Mouse (Mus musculus): Measurements from ENCODE around the gene Fat2. TPM values are rescaled to one million over a fixed set of nuclear protein-coding genes. Genes with fewer than 3 reads are reported as not detected.

Gene Fat2
- polyA plus RNA-seq, 1 experiment from 2014 or later: 0.23 TPM

DNA sequence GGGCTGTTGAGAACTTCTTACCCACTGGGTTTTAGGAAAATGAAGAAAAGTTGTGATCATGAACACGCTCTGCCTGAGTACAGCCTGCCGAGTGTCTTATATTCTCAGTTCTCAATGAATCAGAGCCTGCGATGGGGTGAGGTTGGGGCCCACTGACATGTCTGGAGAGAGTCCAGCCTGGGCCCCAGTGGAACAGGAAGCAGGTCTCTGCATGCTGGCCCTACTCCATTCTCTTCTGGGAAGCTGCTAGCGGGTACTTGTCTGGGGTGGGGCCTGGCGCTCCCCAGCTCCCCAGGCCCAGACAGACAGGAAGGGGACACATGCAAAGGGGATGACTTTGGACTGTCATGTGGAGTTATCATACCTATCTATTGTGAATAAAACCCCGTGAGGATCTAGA is 20.4 kb downstream of the Fat2 start:
- DNase-seq (ENCODE audit: low spot score) (no peak), ATAC-seq (ENCODE audit: low FRiP score) (no peak)
- H3K4me3 ChIP-seq (replicated peaks; ENCODE audit: low read length): no peak overlapping the region
- H3K9ac ChIP-seq: no peak overlapping the region
- no peak overlapping the region for H3K27ac ChIP-seq
- H3K36me3 ChIP-seq (replicated peaks; ENCODE audit: control insufficient read depth, insufficient read depth): no peaks in the 10 kb centered on the region
- H3K4me1 ChIP-seq (replicated peaks; ENCODE audit: control insufficient read depth, insufficient read depth, low read length): no peaks in the 10 kb centered on the region
- no peaks in the 10 kb centered on the region for H3K9me3 ChIP-seq (ENCODE audit: control insufficient read depth, low read length)
- WGBS: 88% methylated on average over 6 of the region's 6 CpGs
- no peak overlapping the region for H3K4me2 ChIP-seq (replicated peaks)
- H3K27me3 ChIP-seq (ENCODE audit: control insufficient read depth, insufficient read depth, low read length): no peaks in the 10 kb centered on the region

DNA sequence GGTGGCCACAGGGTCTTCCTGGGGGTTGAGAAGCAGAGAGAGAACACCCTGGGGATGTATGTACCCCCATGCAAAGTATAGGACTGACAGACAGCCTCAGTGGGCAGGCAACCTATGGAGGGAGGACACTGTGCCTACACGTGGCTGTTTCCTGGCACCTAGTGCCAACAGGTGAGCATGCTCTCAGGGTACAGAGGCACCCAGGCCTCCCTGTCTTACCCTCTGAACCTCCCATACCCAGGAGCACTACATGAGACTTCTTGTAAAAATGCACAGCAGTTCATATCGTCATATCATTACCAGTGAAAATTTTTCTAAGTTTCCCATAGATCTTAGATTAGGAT is 21.7 kb downstream of the Fat2 start:
- DNase-seq (ENCODE audit: low spot score) (no peak), ATAC-seq (ENCODE audit: low FRiP score) (no peak)
- Histone ChIP-seq H3K9ac (no peak overlapping the region), H3K27me3 (ENCODE audit: control insufficient read depth, insufficient read depth, low read length) (no peaks in the 10 kb centered on the region), H3K36me3 (replicated peaks; ENCODE audit: control insufficient read depth, insufficient read depth) (no peaks in the 10 kb centered on the region), H3K9me3 (ENCODE audit: control insufficient read depth, low read length) (no peaks in the 10 kb centered on the region), H3K4me1 (replicated peaks; ENCODE audit: control insufficient read depth, insufficient read depth, low read length) (no peaks in the 10 kb centered on the region), H3K4me2 (replicated peaks) (no peak overlapping the region), H3K27ac (no peak overlapping the region), H3K4me3 (replicated peaks; ENCODE audit: low read length) (no peak overlapping the region)
- 55% methylated on average over 2 of the region's 2 CpGs for WGBS

DNA sequence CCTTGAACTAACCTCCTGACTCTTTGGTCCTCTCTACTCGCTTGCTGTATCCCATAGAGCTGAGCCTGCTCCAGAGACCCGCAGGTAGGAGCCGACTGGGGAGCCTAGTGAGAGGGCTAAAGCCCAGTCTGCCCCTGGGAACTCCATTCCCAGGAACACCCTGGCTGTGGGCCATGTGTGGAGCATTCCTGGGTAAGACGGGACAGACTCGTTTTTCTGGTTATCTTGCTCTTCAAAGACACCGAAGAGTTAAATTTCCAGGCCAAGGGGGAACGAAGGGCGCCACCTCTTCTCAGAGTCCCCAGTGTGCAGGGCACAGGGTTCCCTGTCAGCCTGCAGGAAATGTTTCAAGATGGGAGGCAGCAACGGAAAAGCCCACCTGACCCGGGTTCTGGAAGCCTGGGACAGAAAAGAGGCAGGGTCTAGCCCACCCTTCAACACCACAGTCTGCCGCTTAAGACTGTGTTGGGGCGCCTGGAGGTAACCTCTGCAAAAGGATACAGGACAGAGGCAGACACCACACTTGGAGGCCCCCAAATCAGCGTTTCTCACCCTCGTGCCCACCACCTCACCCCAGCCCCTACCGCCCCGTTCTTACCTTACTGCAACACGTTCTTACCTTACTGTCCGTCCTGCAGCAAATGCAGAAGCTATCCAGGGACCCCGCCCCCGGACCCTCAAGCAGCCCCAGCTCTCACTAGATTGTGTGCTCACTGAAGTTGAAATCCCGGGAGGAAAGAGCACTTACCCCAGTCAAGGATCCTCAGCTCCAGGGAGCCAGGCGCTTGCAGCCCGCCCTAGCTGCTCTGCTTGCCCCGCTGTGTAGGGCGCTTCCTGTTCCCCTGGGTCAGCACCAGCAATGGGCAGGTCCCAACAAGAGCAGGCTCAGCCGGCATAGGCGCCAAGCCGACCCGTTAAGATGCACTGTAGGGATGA is 22.3 kb downstream of the Fat2 start:
- H3K4me3 ChIP-seq (replicated peaks; ENCODE audit: low read length): no peak overlapping the region
- no peaks in the 10 kb centered on the region for H3K36me3 ChIP-seq (replicated peaks; ENCODE audit: control insufficient read depth, insufficient read depth)
- no peaks in the 10 kb centered on the region for H3K4me1 ChIP-seq (replicated peaks; ENCODE audit: control insufficient read depth, insufficient read depth, low read length)
- H3K27ac ChIP-seq: no peak overlapping the region
- no peaks in the 10 kb centered on the region for H3K27me3 ChIP-seq (ENCODE audit: control insufficient read depth, insufficient read depth, low read length)
- WGBS: 31% methylated on average over 29 of the region's 29 CpGs
- H3K9me3 ChIP-seq (ENCODE audit: control insufficient read depth, low read length): no peaks in the 10 kb centered on the region
- no peak overlapping the region for H3K4me2 ChIP-seq (replicated peaks)
- ATAC-seq (ENCODE audit: low FRiP score) (no peak), DNase-seq (ENCODE audit: low spot score) (no peak)
- H3K9ac ChIP-seq: no peak overlapping the region

DNA sequence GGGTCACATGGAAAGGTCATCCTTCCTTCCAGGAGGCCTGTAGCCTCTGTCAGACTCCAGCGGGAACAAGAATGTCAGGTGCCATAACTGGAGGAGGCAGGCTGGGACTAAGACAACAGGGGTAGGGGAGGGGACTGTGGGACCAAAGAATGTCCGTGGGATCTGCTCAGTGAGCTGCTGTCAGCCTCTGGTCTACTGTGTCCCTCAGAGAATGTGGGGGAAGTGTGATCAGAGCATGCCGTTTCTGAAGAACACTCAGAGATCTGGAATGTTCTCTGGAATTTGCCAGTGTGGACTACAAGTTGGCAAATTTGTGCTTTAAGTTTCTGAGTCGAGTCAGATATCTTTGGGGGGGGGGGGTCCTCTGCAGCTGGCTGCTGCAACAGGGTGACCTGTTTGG is 34.0 kb downstream of the Fat2 start:
- Histone ChIP-seq H3K27ac (no peak overlapping the region), H3K4me2 (replicated peaks) (no peak overlapping the region), H3K9ac (no peak overlapping the region), H3K4me1 (replicated peaks; ENCODE audit: control insufficient read depth, insufficient read depth, low read length) (no peaks in the 10 kb centered on the region), H3K27me3 (ENCODE audit: control insufficient read depth, insufficient read depth, low read length) (no peaks in the 10 kb centered on the region), H3K9me3 (ENCODE audit: control insufficient read depth, low read length) (no peaks in the 10 kb centered on the region), H3K4me3 (replicated peaks; ENCODE audit: low read length) (no peak overlapping the region), H3K36me3 (replicated peaks; ENCODE audit: control insufficient read depth, insufficient read depth) (no peaks in the 10 kb centered on the region)
- 70% methylated on average over 4 of the region's 4 CpGs for WGBS
- ATAC-seq (ENCODE audit: low FRiP score) (no peak), DNase-seq (ENCODE audit: low spot score) (no peak)

DNA sequence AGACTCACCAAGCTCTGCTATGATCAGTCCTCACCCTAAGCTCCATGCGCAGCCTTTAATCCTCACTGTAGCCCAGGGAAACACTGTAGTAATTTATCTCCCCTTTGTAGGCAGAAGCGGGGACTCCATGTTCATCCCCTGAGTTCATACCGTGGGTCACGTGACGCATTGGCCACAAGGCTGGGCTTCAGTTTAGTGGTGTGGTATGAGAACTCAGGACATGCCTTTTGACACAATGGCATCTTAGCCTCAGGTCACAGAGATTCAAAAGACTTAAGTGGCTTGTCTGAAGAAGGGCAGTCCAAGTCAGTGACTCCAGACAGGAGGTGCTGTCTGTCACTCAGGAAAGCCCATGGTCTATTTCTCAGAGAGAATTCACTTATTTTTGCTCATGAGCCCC is 43.2 kb downstream of the Fat2 start:
- H3K4me3 ChIP-seq (replicated peaks; ENCODE audit: low read length): no peak overlapping the region
- no peaks in the 10 kb centered on the region for H3K27me3 ChIP-seq (ENCODE audit: control insufficient read depth, insufficient read depth, low read length)
- DNase-seq (ENCODE audit: low spot score) (no peak), ATAC-seq (ENCODE audit: low FRiP score) (no peak)
- 86% methylated on average over 5 of the region's 5 CpGs for WGBS
- no peak overlapping the region for H3K9ac ChIP-seq
- H3K36me3 ChIP-seq (replicated peaks; ENCODE audit: control insufficient read depth, insufficient read depth): no peaks in the 10 kb centered on the region
- H3K4me1 ChIP-seq (replicated peaks; ENCODE audit: control insufficient read depth, insufficient read depth, low read length): no peaks in the 10 kb centered on the region
- H3K4me2 ChIP-seq (replicated peaks): no peak overlapping the region
- H3K27ac ChIP-seq: no peak overlapping the region
- H3K9me3 ChIP-seq (ENCODE audit: control insufficient read depth, low read length): no peaks in the 10 kb centered on the region

DNA sequence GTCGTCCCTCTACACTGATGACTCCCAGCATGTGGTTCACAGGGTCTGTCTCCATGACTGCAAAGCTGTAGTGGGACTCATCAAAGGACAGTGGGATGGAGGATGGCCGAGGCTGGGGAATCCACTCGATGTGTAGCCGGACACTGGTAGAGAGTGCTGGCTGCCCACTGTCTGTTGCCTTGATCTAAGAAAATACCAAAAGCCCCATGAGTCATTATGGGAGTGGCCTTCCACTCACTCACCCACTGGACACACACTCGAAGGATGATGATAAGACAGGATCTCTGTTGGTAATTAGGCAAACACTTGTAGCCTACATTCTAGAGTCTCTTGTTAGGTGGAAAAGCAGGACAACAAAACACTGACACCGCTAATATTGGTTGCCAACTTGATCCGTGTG is 44.5 kb downstream of the Fat2 start:
- Histone ChIP-seq H3K27ac (no peak overlapping the region), H3K9ac (no peak overlapping the region), H3K9me3 (ENCODE audit: control insufficient read depth, low read length) (no peaks in the 10 kb centered on the region), H3K36me3 (replicated peaks; ENCODE audit: control insufficient read depth, insufficient read depth) (no peaks in the 10 kb centered on the region), H3K4me2 (replicated peaks) (no peak overlapping the region), H3K4me1 (replicated peaks; ENCODE audit: control insufficient read depth, insufficient read depth, low read length) (no peaks in the 10 kb centered on the region), H3K4me3 (replicated peaks; ENCODE audit: low read length) (no peak overlapping the region), H3K27me3 (ENCODE audit: control insufficient read depth, insufficient read depth, low read length) (no peaks in the 10 kb centered on the region)
- DNase-seq (ENCODE audit: low spot score) (no peak), ATAC-seq (ENCODE audit: low FRiP score) (no peak)
- WGBS: 89% methylated on average over 7 of the region's 7 CpGs

DNA sequence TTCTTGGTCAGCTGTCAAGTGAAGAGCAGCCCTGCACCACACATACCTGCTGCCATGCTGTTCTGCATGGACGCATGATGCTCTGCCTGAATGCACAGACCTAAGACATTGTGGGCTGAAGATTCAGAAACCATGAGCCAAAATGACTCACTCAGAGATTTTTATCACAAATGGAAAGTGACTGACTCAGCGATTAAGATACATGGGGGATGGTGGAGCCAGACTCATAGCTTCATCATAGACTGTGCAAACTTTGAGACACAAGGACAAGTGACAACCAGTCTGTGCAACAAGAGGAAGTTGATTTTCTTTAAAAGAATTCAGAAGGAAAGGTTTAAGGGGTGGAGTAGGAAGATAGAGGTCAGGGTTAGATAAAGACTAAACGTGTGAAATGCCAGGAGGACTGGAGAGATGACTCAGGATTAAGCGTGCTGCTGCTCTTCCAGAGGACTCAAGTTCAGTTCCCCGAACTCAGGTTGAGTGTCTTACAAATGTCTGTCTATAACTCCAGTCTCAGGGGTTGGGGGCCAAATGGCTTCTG is 46.4 kb downstream of the Fat2 start:
- Histone ChIP-seq H3K36me3 (replicated peaks; ENCODE audit: control insufficient read depth, insufficient read depth) (no peaks in the 10 kb centered on the region), H3K9me3 (ENCODE audit: control insufficient read depth, low read length) (no peaks in the 10 kb centered on the region), H3K27ac (no peak overlapping the region), H3K4me1 (replicated peaks; ENCODE audit: control insufficient read depth, insufficient read depth, low read length) (no peaks in the 10 kb centered on the region), H3K4me2 (replicated peaks) (no peak overlapping the region), H3K27me3 (ENCODE audit: control insufficient read depth, insufficient read depth, low read length) (no peaks in the 10 kb centered on the region), H3K4me3 (replicated peaks; ENCODE audit: low read length) (no peak overlapping the region), H3K9ac (no peak overlapping the region)
- 90% methylated on average over 5 of the region's 5 CpGs for WGBS
- DNase-seq (ENCODE audit: low spot score): no peak
- ATAC-seq (ENCODE audit: low FRiP score): no peak

DNA sequence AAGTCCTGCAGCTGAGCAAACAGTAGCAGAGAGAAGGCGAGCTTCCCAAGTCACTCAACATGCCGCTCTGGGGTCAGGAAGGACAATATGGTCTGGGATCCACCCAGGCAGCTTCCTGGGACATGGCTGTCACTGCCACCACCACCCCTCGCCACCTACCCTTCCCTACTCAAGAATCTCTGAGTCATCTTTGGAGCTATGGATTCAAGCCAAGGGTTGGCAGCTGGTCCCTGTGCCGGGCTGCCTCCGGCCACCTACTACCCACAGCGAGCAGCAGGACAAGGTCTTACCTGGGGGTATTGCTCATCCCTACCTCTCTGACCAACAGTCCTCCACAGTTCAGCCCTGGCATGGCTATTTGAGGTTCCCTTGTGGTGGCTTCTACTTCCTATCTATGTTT is 61.6 kb downstream of the Fat2 start:
- DNase-seq (ENCODE audit: low spot score) (no peak), ATAC-seq (ENCODE audit: low FRiP score) (no peak)
- WGBS: 86% methylated on average over 6 of the region's 6 CpGs
- no peak overlapping the region for H3K27ac ChIP-seq
- H3K4me3 ChIP-seq (replicated peaks; ENCODE audit: low read length): no peak overlapping the region
- no peaks in the 10 kb centered on the region for H3K27me3 ChIP-seq (ENCODE audit: control insufficient read depth, insufficient read depth, low read length)
- H3K4me1 ChIP-seq (replicated peaks; ENCODE audit: control insufficient read depth, insufficient read depth, low read length): no peaks in the 10 kb centered on the region
- no peak overlapping the region for H3K4me2 ChIP-seq (replicated peaks)
- no peak overlapping the region for H3K9ac ChIP-seq
- no peaks in the 10 kb centered on the region for H3K9me3 ChIP-seq (ENCODE audit: control insufficient read depth, low read length)
- H3K36me3 ChIP-seq (replicated peaks; ENCODE audit: control insufficient read depth, insufficient read depth): no peaks in the 10 kb centered on the region

DNA sequence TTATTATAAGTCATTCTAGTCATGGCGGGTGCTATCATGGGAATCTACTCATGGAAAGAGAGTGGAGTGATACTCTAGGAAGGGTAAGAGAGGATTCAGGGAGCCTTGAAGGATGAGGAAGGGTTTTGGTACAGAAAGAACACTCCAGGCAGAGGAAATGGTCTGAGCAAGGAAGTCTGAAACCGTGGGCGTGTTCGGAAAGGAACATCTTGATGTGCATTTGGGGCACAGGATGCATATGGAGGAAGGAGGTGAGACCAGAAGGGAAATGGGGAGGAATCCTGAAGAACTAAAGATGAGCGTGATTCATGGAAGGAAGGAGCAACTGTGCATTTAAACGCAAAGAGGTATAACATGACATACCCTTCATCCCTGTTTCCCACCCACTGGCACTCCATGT is 67.8 kb downstream of the Fat2 start:
- Histone ChIP-seq H3K4me1 (replicated peaks; ENCODE audit: control insufficient read depth, insufficient read depth, low read length) (no peaks in the 10 kb centered on the region), H3K27me3 (ENCODE audit: control insufficient read depth, insufficient read depth, low read length) (no peaks in the 10 kb centered on the region), H3K4me3 (replicated peaks; ENCODE audit: low read length) (no peak overlapping the region), H3K36me3 (replicated peaks; ENCODE audit: control insufficient read depth, insufficient read depth) (no peaks in the 10 kb centered on the region), H3K4me2 (replicated peaks) (no peak overlapping the region), H3K27ac (no peak overlapping the region), H3K9ac (no peak overlapping the region), H3K9me3 (ENCODE audit: control insufficient read depth, low read length) (no peaks in the 10 kb centered on the region)
- no peak for DNase-seq (ENCODE audit: low spot score)
- ATAC-seq (ENCODE audit: low FRiP score): no peak
- WGBS: 94% methylated on average over 6 of the region's 6 CpGs

Data from hindbrain, embryonic 14.5 days (tissue).